Mouse (Mus musculus): Measurements from ENCODE around the gene Gm49361. TPM values are rescaled to one million over a fixed set of nuclear protein-coding genes. Genes with fewer than 3 reads are reported as not detected.

The Gm49361 gene
- polyA plus RNA-seq, 1 experiment from 2014 or later: not detected

DNA sequence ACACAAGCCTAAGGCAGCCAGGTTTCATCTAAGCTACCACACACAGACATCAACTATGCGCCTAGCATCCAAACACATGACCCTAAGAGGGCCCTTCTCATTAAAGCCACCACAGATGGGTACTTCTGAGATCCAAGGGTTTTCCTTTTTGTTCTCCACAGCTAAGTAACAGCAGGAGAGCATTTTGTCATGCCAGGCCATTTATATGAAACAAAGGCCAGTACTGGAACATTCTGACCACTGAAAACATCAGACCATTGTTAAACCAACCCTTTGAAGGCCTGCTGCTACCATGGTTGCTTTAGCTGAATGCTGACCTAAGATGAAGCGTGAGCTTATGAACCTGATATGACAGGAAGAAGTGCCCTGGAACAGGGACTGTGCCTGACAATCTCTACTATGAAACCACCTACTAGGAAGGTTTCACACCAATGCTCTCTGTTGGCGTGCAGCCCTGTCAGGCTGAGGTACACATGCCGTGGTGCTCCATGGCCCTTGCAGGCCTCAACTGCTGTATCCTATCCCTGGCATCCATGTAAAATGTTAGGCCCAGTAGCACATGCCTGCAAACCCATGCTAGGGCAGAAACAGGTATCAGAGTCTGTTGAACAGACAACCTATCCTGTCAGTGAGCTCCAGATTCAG lies 29.2 kb downstream of the Gm49361 start:
- H3K4me1 ChIP-seq (ENCODE audit: control insufficient read depth, insufficient read depth, low read length): 0 out of 2 replicates have a peak, but pooled peaks cover 2% of the 10 kb centered on the region
- no peaks in the 10 kb centered on the region for H3K27me3 ChIP-seq (ENCODE audit: control insufficient read depth, insufficient read depth, low read length)
- no peak overlapping the region for H3K9ac ChIP-seq (replicated peaks; ENCODE audit: low read length)
- DNase-seq: no peak
- WGBS: 51% methylated on average over 4 of the region's 4 CpGs
- H3K36me3 ChIP-seq (ENCODE audit: control insufficient read depth, insufficient read depth, low read length): no peaks in the 10 kb centered on the region
- H3K27ac ChIP-seq (replicated peaks; ENCODE audit: low read depth, low read length): no peak overlapping the region; the same call in 1 of the 2 replicates
- no peak overlapping the region for H3K4me3 ChIP-seq (replicated peaks; ENCODE audit: low read depth, low read length)
- H3K4me2 ChIP-seq (ENCODE audit: low read length): no peak overlapping the region
- no peaks in the 10 kb centered on the region for H3K9me3 ChIP-seq (ENCODE audit: control insufficient read depth, low read length)
- ATAC-seq (ENCODE audit: low FRiP score, low TSS enrichment): no peak

DNA sequence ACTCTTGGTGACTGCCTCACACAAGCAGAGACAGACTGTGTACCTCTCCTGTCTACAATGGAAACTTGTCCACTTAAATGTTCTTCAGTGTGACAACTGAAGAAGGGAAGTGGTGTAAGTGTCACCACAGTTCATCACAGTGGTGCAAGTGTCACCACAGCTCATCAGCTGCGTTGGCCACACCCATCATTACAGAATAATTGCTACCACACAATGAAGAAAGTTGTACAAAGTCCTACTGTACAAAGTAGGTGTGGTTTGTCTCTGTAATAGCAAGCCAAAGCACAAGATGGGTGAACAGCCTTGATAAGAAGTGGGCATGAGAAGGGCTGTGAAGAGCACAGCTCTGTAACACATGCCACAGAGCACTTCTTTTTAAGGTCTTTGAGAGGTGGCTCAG lies 33.0 kb downstream of the Gm49361 start:
- Histone ChIP-seq H3K4me1 (ENCODE audit: control insufficient read depth, insufficient read depth, low read length) (peaks cover 18% of the 10 kb centered on the region), H3K4me3 (replicated peaks; ENCODE audit: low read depth, low read length) (no peak overlapping the region), H3K9me3 (ENCODE audit: control insufficient read depth, low read length) (no peaks in the 10 kb centered on the region), H3K27ac (replicated peaks; ENCODE audit: low read depth, low read length) (no peak overlapping the region), H3K4me2 (ENCODE audit: low read length) (no peak overlapping the region), H3K27me3 (ENCODE audit: control insufficient read depth, insufficient read depth, low read length) (no peaks in the 10 kb centered on the region), H3K36me3 (ENCODE audit: control insufficient read depth, insufficient read depth, low read length) (no peaks in the 10 kb centered on the region), H3K9ac (replicated peaks; ENCODE audit: low read length) (no peak overlapping the region)
- ATAC-seq (ENCODE audit: low FRiP score, low TSS enrichment) (no peak), DNase-seq (no peak)
- 97% methylated on average over 1 of the region's 1 CpGs for WGBS

DNA sequence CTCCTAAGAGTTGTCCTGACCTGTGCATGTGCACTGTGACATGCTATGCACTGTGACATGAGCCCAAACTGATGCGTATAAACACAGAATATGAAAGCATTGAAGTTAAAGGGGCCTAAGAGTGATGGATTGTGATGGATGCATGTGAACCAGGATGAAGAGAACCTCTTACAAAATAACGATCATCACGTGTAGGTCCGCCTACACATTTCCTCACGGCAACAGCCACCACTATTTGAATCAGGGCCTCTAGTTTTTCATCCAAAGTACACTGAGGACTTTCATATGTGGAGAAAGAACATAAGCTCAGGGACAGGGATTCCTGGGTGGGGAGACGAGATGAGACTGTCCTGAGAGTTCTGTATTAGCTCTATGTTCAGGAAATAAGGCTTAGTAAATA lies 34.8 kb downstream of the Gm49361 start:
- Histone ChIP-seq H3K36me3 (ENCODE audit: control insufficient read depth, insufficient read depth, low read length) (no peaks in the 10 kb centered on the region), H3K27me3 (ENCODE audit: control insufficient read depth, insufficient read depth, low read length) (no peaks in the 10 kb centered on the region), H3K9ac (replicated peaks; ENCODE audit: low read length) (no peak overlapping the region), H3K9me3 (ENCODE audit: control insufficient read depth, low read length) (no peaks in the 10 kb centered on the region), H3K4me3 (replicated peaks; ENCODE audit: low read depth, low read length) (no peak overlapping the region), H3K4me1 (ENCODE audit: control insufficient read depth, insufficient read depth, low read length) (peaks cover 29% of the 10 kb centered on the region), H3K27ac (replicated peaks; ENCODE audit: low read depth, low read length) (no peak overlapping the region), H3K4me2 (ENCODE audit: low read length) (no peak overlapping the region)
- 93% methylated on average over 6 of the region's 6 CpGs for WGBS
- ATAC-seq (ENCODE audit: low FRiP score, low TSS enrichment): no peak
- no peak for DNase-seq

DNA sequence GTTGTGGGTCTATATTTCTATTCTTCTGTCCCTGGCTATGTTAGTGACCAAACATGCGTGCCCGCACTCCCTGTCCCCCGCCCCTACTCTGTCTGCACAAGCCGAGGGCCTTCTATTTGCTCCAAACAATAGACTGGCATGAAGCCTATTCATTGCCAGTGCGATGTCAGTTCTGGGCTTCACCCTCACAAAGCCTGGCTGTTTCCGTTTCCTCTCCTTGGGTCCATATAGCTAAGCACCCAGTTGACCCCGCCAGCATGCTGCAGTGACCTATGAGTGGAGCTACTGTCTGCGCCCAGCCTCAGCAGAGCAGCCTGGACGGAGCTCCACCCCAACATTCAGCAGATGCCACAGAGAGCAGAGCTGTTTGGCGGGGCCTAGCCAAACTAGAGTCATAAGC lies 36.7 kb downstream of the Gm49361 start:
- 12% methylated on average over 10 of the region's 10 CpGs for WGBS
- peak; percentile 45 for DNase-seq

DNA sequence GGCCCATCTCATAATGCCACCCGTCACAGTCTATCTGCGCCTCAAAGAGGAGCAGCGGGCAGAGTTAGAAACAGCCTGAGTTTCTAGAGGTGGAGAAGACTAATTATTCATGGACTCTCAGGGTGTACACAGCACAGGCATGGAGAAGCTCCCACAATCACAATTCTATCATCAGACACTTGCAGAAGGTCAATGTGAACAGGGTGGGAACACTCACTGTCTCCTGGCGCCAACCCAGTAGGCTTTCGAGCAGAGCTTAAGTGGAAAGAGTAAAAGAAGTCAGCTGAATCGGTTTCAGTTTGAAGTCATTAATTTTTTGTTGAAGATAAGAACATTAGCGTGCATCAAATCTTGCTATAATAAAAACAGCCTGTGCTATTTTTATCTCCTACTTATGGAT lies 37.3 kb downstream of the Gm49361 start:
- Histone ChIP-seq H3K36me3 (ENCODE audit: control insufficient read depth, insufficient read depth, low read length) (no peaks in the 10 kb centered on the region), H3K27ac (replicated peaks; ENCODE audit: low read depth, low read length) (no peak overlapping the region), H3K4me2 (ENCODE audit: low read length) (no peak overlapping the region), H3K4me3 (replicated peaks; ENCODE audit: low read depth, low read length) (no peak overlapping the region), H3K27me3 (ENCODE audit: control insufficient read depth, insufficient read depth, low read length) (no peaks in the 10 kb centered on the region), H3K9me3 (ENCODE audit: control insufficient read depth, low read length) (no peaks in the 10 kb centered on the region), H3K9ac (replicated peaks; ENCODE audit: low read length) (no peak overlapping the region), H3K4me1 (ENCODE audit: control insufficient read depth, insufficient read depth, low read length) (peaks cover 29% of the 10 kb centered on the region)
- peak; percentile 19 for DNase-seq
- no peak for ATAC-seq (ENCODE audit: low FRiP score, low TSS enrichment)
- 59% methylated on average over 7 of the region's 7 CpGs for WGBS

More for the DNA sequence above, 36.7 kb downstream of the Gm49361 start:
- ATAC-seq (ENCODE audit: low FRiP score, low TSS enrichment): no peak
- H3K4me3 ChIP-seq (replicated peaks; ENCODE audit: low read depth, low read length): no peak overlapping the region
- no peaks in the 10 kb centered on the region for H3K9me3 ChIP-seq (ENCODE audit: control insufficient read depth, low read length)
- H3K27me3 ChIP-seq (ENCODE audit: control insufficient read depth, insufficient read depth, low read length): no peaks in the 10 kb centered on the region
- no peaks in the 10 kb centered on the region for H3K36me3 ChIP-seq (ENCODE audit: control insufficient read depth, insufficient read depth, low read length)
- H3K4me1 ChIP-seq (ENCODE audit: control insufficient read depth, insufficient read depth, low read length): peaks cover 29% of the 10 kb centered on the region
- H3K27ac ChIP-seq (replicated peaks; ENCODE audit: low read depth, low read length): no peak overlapping the region
- peak overlapping the region; percentile 8; the same call in 1 of the 2 replicates for H3K4me2 ChIP-seq (ENCODE audit: low read length)
- no peak overlapping the region for H3K9ac ChIP-seq (replicated peaks; ENCODE audit: low read length)

DNA sequence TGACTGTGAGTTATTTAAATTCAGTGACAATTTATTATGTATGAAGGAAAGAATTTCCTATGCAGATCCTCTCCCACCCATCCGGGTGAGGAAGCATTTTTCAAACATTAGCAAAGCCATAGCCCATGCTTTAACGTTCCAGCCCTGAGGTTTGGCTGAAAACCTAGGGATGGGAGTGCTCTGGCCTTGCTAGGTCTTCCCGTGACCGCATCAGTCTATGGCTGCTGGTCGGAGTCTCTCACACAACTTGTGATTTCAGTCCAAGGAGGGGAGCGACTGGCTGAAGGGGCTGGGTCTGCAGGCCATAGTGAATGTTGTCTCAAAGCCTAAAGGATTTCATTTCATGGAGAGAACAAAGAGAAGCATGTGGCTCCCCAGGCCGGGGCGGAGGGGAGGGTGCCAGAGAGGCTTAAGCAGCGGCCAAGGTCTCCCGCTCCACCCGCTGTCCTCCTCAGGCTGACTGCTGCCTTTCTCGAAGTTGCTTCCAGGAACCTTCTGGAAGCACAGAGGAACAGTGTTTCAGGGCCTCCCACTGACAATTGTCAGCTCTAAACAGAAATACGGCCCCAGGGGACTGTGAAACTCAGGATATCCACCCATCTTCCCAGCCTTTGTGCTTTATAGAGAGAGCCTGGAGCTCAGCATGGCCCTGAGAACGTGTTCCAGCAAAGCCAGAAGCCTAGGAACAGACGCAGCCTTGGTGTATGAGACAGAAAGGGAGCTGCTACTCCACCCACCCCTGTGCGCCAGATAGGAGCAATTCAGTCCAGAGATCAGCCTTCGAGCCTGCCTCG lies 38.6 kb downstream of the Gm49361 start:
- H3K4me2 ChIP-seq (ENCODE audit: low read length): peak overlapping the region; percentile 14; the same call in 1 of the 2 replicates
- peak overlapping the region; percentile 36 for H3K9ac ChIP-seq (replicated peaks; ENCODE audit: low read length)
- peaks cover 29% of the 10 kb centered on the region for H3K4me1 ChIP-seq (ENCODE audit: control insufficient read depth, insufficient read depth, low read length)
- H3K27ac ChIP-seq (replicated peaks; ENCODE audit: low read depth, low read length): peak overlapping the region; percentile 60
- 25% methylated on average over 18 of the region's 18 CpGs for WGBS
- ATAC-seq (ENCODE audit: low FRiP score, low TSS enrichment) (no peak), DNase-seq (peak; percentile 52)
- no peak overlapping the region for H3K4me3 ChIP-seq (replicated peaks; ENCODE audit: low read depth, low read length)
- H3K36me3 ChIP-seq (ENCODE audit: control insufficient read depth, insufficient read depth, low read length): no peaks in the 10 kb centered on the region
- no peaks in the 10 kb centered on the region for H3K27me3 ChIP-seq (ENCODE audit: control insufficient read depth, insufficient read depth, low read length)
- H3K9me3 ChIP-seq (ENCODE audit: control insufficient read depth, low read length): no peaks in the 10 kb centered on the region

DNA sequence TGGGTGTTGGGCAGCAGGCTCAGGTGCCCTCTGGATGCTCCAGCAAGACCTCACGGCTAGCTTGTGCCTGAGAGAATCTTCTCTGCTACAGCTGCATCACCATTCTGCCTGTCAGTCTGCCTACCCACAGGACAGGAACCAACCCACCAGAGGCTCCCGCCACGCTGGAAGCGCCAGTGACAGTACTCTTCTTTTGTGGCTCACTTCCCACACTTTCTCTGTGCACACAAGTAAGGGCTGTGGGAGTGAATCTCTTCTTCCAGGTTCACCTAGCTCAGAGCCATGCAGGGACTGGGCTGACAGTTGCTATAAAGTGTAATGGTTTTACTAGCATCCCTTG lies 39.2 kb downstream of the Gm49361 start:
- Histone ChIP-seq H3K36me3 (ENCODE audit: control insufficient read depth, insufficient read depth, low read length) (no peaks in the 10 kb centered on the region), H3K4me3 (replicated peaks; ENCODE audit: low read depth, low read length) (no peak overlapping the region), H3K4me1 (ENCODE audit: control insufficient read depth, insufficient read depth, low read length) (peaks cover 29% of the 10 kb centered on the region), H3K27ac (replicated peaks; ENCODE audit: low read depth, low read length) (no peak overlapping the region; the same call in 1 of the 2 replicates), H3K4me2 (ENCODE audit: low read length) (no peak overlapping the region), H3K27me3 (ENCODE audit: control insufficient read depth, insufficient read depth, low read length) (no peaks in the 10 kb centered on the region), H3K9ac (replicated peaks; ENCODE audit: low read length) (no peak overlapping the region), H3K9me3 (ENCODE audit: control insufficient read depth, low read length) (no peaks in the 10 kb centered on the region)
- DNase-seq (peak; percentile 44), ATAC-seq (ENCODE audit: low FRiP score, low TSS enrichment) (no peak)
- 63% methylated on average over 4 of the region's 4 CpGs for WGBS

DNA sequence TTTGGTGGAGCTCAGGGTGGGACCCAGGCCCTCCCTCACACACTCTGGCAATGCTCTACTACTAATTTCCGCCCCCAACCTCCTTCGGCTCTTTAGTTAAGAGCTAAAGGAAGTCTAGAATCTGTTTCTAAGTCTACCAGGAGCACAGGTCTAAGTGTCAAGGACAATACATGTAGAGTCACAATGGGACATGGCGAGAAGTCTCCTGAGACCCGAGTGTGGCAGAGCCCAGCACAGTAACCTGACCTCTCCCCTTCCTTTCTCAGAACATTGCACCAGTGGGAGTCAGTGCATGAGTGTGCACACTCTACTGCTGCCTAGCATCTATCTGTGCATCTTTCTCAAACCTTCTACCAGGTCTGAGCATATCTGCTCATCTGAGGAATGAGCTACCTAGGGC lies 40.1 kb downstream of the Gm49361 start:
- Histone ChIP-seq H3K4me1 (ENCODE audit: control insufficient read depth, insufficient read depth, low read length) (peaks cover 29% of the 10 kb centered on the region), H3K9me3 (ENCODE audit: control insufficient read depth, low read length) (no peaks in the 10 kb centered on the region), H3K4me3 (replicated peaks; ENCODE audit: low read depth, low read length) (no peak overlapping the region), H3K36me3 (ENCODE audit: control insufficient read depth, insufficient read depth, low read length) (no peaks in the 10 kb centered on the region), H3K9ac (replicated peaks; ENCODE audit: low read length) (no peak overlapping the region), H3K27me3 (ENCODE audit: control insufficient read depth, insufficient read depth, low read length) (no peaks in the 10 kb centered on the region), H3K27ac (replicated peaks; ENCODE audit: low read depth, low read length) (no peak overlapping the region), H3K4me2 (ENCODE audit: low read length) (no peak overlapping the region)
- 91% methylated on average over 4 of the region's 4 CpGs for WGBS
- no peak for DNase-seq
- no peak for ATAC-seq (ENCODE audit: low FRiP score, low TSS enrichment)

DNA sequence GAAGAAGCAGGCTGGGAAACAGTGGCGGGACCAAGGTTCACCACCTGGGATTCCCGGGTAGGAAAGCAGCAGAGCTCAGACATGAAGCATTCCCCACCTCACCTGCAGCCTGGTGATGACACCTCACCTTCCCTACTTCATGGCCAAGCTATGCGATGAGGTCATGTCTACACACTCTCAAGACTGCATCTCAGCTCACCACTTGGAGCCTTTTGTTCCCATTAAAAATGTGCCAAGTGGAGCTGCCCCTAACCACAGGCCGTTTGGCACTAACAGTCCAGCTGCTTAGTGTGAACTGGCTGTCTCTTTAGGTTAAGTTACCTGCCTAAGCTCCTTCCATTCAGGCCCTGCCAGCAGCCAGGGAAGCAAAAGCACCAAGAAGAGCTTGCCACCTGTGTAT lies 40.8 kb downstream of the Gm49361 start:
- Histone ChIP-seq H3K4me1 (ENCODE audit: control insufficient read depth, insufficient read depth, low read length) (peaks cover 29% of the 10 kb centered on the region), H3K9ac (replicated peaks; ENCODE audit: low read length) (no peak overlapping the region), H3K27me3 (ENCODE audit: control insufficient read depth, insufficient read depth, low read length) (no peaks in the 10 kb centered on the region), H3K9me3 (ENCODE audit: control insufficient read depth, low read length) (no peaks in the 10 kb centered on the region), H3K4me2 (ENCODE audit: low read length) (no peak overlapping the region), H3K36me3 (ENCODE audit: control insufficient read depth, insufficient read depth, low read length) (peaks cover 3% of the 10 kb centered on the region), H3K27ac (replicated peaks; ENCODE audit: low read depth, low read length) (no peak overlapping the region), H3K4me3 (replicated peaks; ENCODE audit: low read depth, low read length) (no peak overlapping the region)
- ATAC-seq (ENCODE audit: low FRiP score, low TSS enrichment) (no peak), DNase-seq (no peak)
- WGBS: 86% methylated on average over 4 of the region's 4 CpGs
